Mouse (Mus musculus): ENCODE results near the gene Ankrd6. TPM values are rescaled to one million over a fixed set of nuclear protein-coding genes. Genes with fewer than 3 reads are reported as not detected.

The Ankrd6 gene
- total and polyA plus RNA-seq, 2 experiments from 2014 or later = 2.3 to 20.0 TPM

DNA sequence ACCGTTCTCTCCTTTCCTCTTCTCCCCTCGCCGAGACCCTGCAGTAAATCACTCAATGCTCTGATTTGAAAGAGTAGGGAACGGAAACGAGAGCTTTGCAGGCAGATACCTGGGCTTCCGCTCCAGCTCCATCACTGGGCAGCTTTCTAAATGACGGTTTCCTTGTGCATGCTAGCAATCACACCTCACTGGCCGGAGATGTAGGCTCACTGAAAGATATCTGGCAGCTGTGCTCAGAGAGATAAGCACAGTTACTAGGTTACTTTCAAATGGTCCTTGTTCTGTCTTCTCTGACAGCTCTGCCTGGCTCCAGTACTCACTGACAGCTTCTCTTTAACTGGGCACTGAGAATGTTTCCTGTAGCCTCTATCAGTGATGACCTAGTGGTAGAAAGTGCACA is 81.8 kb downstream of the Ankrd6 start:
- no peaks in the 10 kb centered on the region for H3K9me3 ChIP-seq (replicated peaks; ENCODE audit: control insufficient read depth, low read length)
- H3K27ac ChIP-seq (ENCODE audit: low read depth) = no peak overlapping the region
- H3K4me2 ChIP-seq (ENCODE audit: low read depth, low read length) = no peak overlapping the region
- no peak overlapping the region for H3K9ac ChIP-seq (replicated peaks; ENCODE audit: low read depth, low read length)
- 4% methylated on average over 8 of the region's 8 CpGs for WGBS
- no peaks in the 10 kb centered on the region for H3K27me3 ChIP-seq (ENCODE audit: control insufficient read depth, insufficient read depth, low read length)
- no peaks in the 10 kb centered on the region for H3K4me1 ChIP-seq (ENCODE audit: control insufficient read depth, insufficient read depth)
- no peak overlapping the region for H3K4me3 ChIP-seq (ENCODE audit: low read depth, low read length)
- no peak for DNase-seq (ENCODE audit: low spot score)
- no peak for TF ChIP-seq EP300 (IDR thresholded peaks at IDR 0.05; ENCODE audit: low read depth)
- no peak for TF ChIP-seq CTCF (IDR thresholded peaks at IDR 0.05; ENCODE audit: low read depth)
- ATAC-seq (ENCODE audit: insufficient read depth, low read depth) = 0 out of 2 replicates have a peak, but pooled peaks have one; percentile 17
- no peaks in the 10 kb centered on the region for H3K36me3 ChIP-seq (replicated peaks; ENCODE audit: control insufficient read depth, insufficient read depth, low read length)

DNA sequence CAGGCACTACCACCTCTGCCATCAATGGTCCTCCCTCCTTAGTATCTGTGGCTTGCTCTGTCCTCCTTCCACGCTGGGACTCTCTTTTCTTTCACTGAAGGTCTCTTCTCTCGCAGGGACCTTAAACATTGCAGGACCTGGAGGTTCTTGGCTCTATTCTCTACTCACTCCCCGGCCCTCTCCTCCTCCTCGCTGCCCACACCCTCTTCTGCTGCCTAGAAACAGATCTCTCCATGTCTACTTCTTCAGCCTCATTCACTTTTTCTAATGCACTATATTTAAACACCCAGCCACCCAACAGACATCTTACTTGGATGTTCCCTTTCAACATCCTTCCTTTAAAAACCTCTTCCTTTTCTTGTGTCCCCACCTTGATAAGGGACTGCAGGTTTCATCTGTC is 82.2 kb downstream of the Ankrd6 start:
- DNase-seq (ENCODE audit: low spot score) (no peak), ATAC-seq (ENCODE audit: insufficient read depth, low read depth) (no peak)
- Histone ChIP-seq H3K27me3 (ENCODE audit: control insufficient read depth, insufficient read depth, low read length) (no peaks in the 10 kb centered on the region), H3K4me3 (ENCODE audit: low read depth, low read length) (no peak overlapping the region), H3K9ac (replicated peaks; ENCODE audit: low read depth, low read length) (no peak overlapping the region), H3K4me1 (ENCODE audit: control insufficient read depth, insufficient read depth) (peaks cover 2% of the 10 kb centered on the region), H3K9me3 (replicated peaks; ENCODE audit: control insufficient read depth, low read length) (no peaks in the 10 kb centered on the region), H3K36me3 (replicated peaks; ENCODE audit: control insufficient read depth, insufficient read depth, low read length) (no peaks in the 10 kb centered on the region), H3K4me2 (ENCODE audit: low read depth, low read length) (no peak overlapping the region), H3K27ac (ENCODE audit: low read depth) (no peak overlapping the region)
- no peak for TF ChIP-seq CTCF (IDR thresholded peaks at IDR 0.05; ENCODE audit: low read depth)
- TF ChIP-seq EP300 (IDR thresholded peaks at IDR 0.05; ENCODE audit: low read depth) = no peak
- WGBS = 59% methylated on average over 4 of the region's 4 CpGs

GRCm38 (mm10) chr4:32867460-32867859 is 83.2 kb downstream of the Ankrd6 start:
- WGBS = 84% methylated on average over 6 of the region's 6 CpGs
- DNase-seq (ENCODE audit: low spot score) (no peak), ATAC-seq (ENCODE audit: insufficient read depth, low read depth) (no peak)
- Histone ChIP-seq H3K4me3 (ENCODE audit: low read depth, low read length) (no peak overlapping the region), H3K9ac (replicated peaks; ENCODE audit: low read depth, low read length) (no peak overlapping the region), H3K4me1 (ENCODE audit: control insufficient read depth, insufficient read depth) (peaks cover 6% of the 10 kb centered on the region), H3K27me3 (ENCODE audit: control insufficient read depth, insufficient read depth, low read length) (no peaks in the 10 kb centered on the region), H3K27ac (ENCODE audit: low read depth) (no peak overlapping the region), H3K4me2 (ENCODE audit: low read depth, low read length) (no peak overlapping the region), H3K9me3 (replicated peaks; ENCODE audit: control insufficient read depth, low read length) (no peaks in the 10 kb centered on the region), H3K36me3 (replicated peaks; ENCODE audit: control insufficient read depth, insufficient read depth, low read length) (no peaks in the 10 kb centered on the region)
- TF ChIP-seq EP300 (IDR thresholded peaks at IDR 0.05; ENCODE audit: low read depth) (no peak), CTCF (IDR thresholded peaks at IDR 0.05; ENCODE audit: low read depth) (peak; percentile 29; the same call in 1 of the 2 replicates)

DNA sequence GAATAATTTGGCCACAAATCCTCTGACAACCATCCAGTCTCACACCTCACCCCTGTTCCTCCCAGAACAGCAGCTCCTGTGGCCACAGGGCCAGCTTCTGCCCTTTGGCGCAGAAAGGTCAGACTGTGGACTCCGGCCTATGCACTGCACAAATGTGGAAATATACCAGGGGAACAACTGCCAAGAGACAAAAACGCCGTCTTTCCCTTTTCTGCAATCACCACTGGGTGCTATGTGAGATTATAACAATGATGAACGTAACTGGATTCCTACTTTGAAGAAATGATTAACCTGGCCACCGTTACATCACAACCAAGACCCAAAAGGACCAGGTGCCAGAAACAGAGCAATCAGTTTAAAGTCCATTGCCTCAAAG is 85.8 kb downstream of the Ankrd6 start:
- no peak overlapping the region for H3K4me3 ChIP-seq (ENCODE audit: low read depth, low read length)
- DNase-seq (ENCODE audit: low spot score) (no peak), ATAC-seq (ENCODE audit: insufficient read depth, low read depth) (no peak)
- H3K4me1 ChIP-seq (ENCODE audit: control insufficient read depth, insufficient read depth) = peaks cover 6% of the 10 kb centered on the region
- H3K4me2 ChIP-seq (ENCODE audit: low read depth, low read length) = no peak overlapping the region
- H3K27ac ChIP-seq (ENCODE audit: low read depth) = no peak overlapping the region
- no peaks in the 10 kb centered on the region for H3K36me3 ChIP-seq (replicated peaks; ENCODE audit: control insufficient read depth, insufficient read depth, low read length)
- no peak overlapping the region for H3K9ac ChIP-seq (replicated peaks; ENCODE audit: low read depth, low read length)
- H3K27me3 ChIP-seq (ENCODE audit: control insufficient read depth, insufficient read depth, low read length) = no peaks in the 10 kb centered on the region
- 91% methylated on average over 6 of the region's 6 CpGs for WGBS
- H3K9me3 ChIP-seq (replicated peaks; ENCODE audit: control insufficient read depth, low read length) = no peaks in the 10 kb centered on the region
- TF ChIP-seq CTCF (IDR thresholded peaks at IDR 0.05; ENCODE audit: low read depth) (no peak), EP300 (IDR thresholded peaks at IDR 0.05; ENCODE audit: low read depth) (no peak)

GRCm38 (mm10) chr4:32864131-32864866 is 86.3 kb downstream of the Ankrd6 start:
- Histone ChIP-seq H3K27me3 (ENCODE audit: control insufficient read depth, insufficient read depth, low read length) (no peaks in the 10 kb centered on the region), H3K36me3 (replicated peaks; ENCODE audit: control insufficient read depth, insufficient read depth, low read length) (no peaks in the 10 kb centered on the region), H3K27ac (ENCODE audit: low read depth) (no peak overlapping the region), H3K4me1 (ENCODE audit: control insufficient read depth, insufficient read depth) (peaks cover 6% of the 10 kb centered on the region), H3K4me2 (ENCODE audit: low read depth, low read length) (peak overlapping the region; percentile 3; the same call in 1 of the 2 replicates), H3K9me3 (replicated peaks; ENCODE audit: control insufficient read depth, low read length) (no peaks in the 10 kb centered on the region), H3K4me3 (ENCODE audit: low read depth, low read length) (no peak overlapping the region), H3K9ac (replicated peaks; ENCODE audit: low read depth, low read length) (no peak overlapping the region)
- TF ChIP-seq CTCF (IDR thresholded peaks at IDR 0.05; ENCODE audit: low read depth) (no peak), EP300 (IDR thresholded peaks at IDR 0.05; ENCODE audit: low read depth) (no peak)
- WGBS = 62% methylated on average over 31 of the region's 31 CpGs
- DNase-seq (ENCODE audit: low spot score) (no peak), ATAC-seq (ENCODE audit: insufficient read depth, low read depth) (no peak)

Data from heart, postnatal 0 days (tissue).